In the genomic region with DNA sequence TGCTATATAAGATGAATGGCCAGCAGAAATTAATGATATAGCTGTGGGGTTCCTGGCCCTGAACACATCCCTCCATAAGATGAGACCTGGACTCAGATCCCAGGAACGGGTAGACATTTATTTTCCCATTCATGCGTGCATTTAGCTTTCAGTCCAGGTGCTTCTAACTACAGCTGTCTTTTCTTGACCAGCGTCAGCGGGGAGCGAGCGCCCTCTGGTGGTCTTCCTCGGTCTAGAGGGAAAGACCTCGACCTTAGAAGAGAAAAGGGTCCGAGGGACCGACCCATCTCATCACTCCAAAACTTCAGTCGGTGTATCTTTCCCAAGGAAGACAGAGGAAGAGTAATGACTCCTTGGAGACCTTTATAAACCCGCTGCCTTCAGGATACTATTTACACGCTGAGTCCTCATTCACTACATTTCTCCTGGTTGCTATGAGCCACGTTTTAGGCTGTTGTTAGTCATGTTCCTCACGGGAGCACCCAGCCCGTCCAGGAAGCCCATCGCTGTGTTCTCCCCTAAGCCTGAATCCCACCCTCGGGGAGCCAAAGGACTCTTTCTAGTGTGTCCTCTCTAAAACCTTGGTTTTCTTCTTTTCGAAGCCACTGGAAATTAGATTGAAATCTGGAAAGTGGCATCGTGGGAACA, we compare ENCODE assay signal across 8 mouse cellular contexts. TPM values are rescaled to one million over a fixed set of nuclear protein-coding genes. Genes with fewer than 3 reads are reported as not detected.
DNase-seq lines count a peak whose midpoint lies in the region; ATAC-seq and TF ChIP-seq lines count a peak whose summit lies in the region.

No protein-coding gene starts in this region.

- peak; percentile 77 for ATAC-seq in common myeloid progenitor, adult 5-6 weeks (replicated peaks; ENCODE audit: low read depth, poor library complexity, severe bottlenecking)
- peak; percentile 78 for ATAC-seq in hindbrain, postnatal 0 days
- ATAC-seq in megakaryocyte-erythroid progenitor cell, adult 5-6 weeks (replicated peaks; ENCODE audit: low FRiP score, low TSS enrichment, poor library complexity, severe bottlenecking) = peak; percentile 60

- DNase-seq in ZHBTc4 (ENCODE audit: low read depth, low spot score) = peak; percentile 88
- DNase-seq in gastrocnemius, adult 2 months = peak; percentile 80
- DNase-seq in hindbrain, postnatal 0 days (ENCODE audit: low spot score) = peak; percentile 84
- peak; percentile 48 to 79 for DNase-seq in left cerebral cortex, postnatal 10 days (ENCODE audit: extremely low spot score in 1 of 2, low spot score in 2 of 2)
- DNase-seq in right cerebral cortex, postnatal 14 days = peak; percentile 83
- peak; percentile 73 to 78 for DNase-seq in urinary bladder, postnatal 36 days (ENCODE audit: low spot score in 2 of 2)

- H3K4me1 ChIP-seq in hindbrain, postnatal 0 days (ENCODE audit: insufficient read depth, low read length) = no peaks in the 10 kb centered on the region

- peak overlapping the region; percentile 48 for H3K4me2 ChIP-seq in hindbrain, postnatal 0 days (ENCODE audit: low read depth, low read length)

- peak; percentile 99 for TF ChIP-seq CTCF in gastrocnemius, adult 2 months (IDR thresholded peaks at IDR 0.05)
- peak; percentile 90 for TF ChIP-seq CTCF in hindbrain, postnatal 0 days (IDR thresholded peaks at IDR 0.05; ENCODE audit: low read depth)

- 17% methylated on average over 20 of the region's 20 CpGs for WGBS in hindbrain, postnatal 0 days

- H3K36me3 ChIP-seq in hindbrain, postnatal 0 days (ENCODE audit: insufficient read depth, low read length) = no peaks in the 10 kb centered on the region

- no peak overlapping the region for H3K9ac ChIP-seq in hindbrain, postnatal 0 days (replicated peaks; ENCODE audit: low read length)

- intact Hi-C loops in gastrocnemius, adult 2 months (cut with DNase I) = no loop called here
- intact Hi-C loops in left cerebral cortex, postnatal 10 days (cut with DNase I) = loop anchor here (5.0 to 10.0 kb wide), 2 partner anchors 738 to 775 kb away; no protein-coding TSS in a partner anchor

- H3K4me3 ChIP-seq in gastrocnemius, adult 2 months = peak overlapping the region; percentile 21; the same call in 1 of the 2 replicates
- no peak overlapping the region for H3K4me3 ChIP-seq in hindbrain, postnatal 0 days (ENCODE audit: low read length)

- no peaks in the 10 kb centered on the region for H3K9me3 ChIP-seq in hindbrain, postnatal 0 days (ENCODE audit: low read length)

- H3K27me3 ChIP-seq in hindbrain, postnatal 0 days (ENCODE audit: insufficient read depth, low read length) = no peaks in the 10 kb centered on the region

- H3K27ac ChIP-seq in gastrocnemius, adult 2 months = no peak overlapping the region
- no peak overlapping the region for H3K27ac ChIP-seq in hindbrain, postnatal 0 days

RNA-seq across cellular contexts. Expression of gene Cdc25a, which starts 12.9 kb away (rescaled TPM):
- 39.7 and 58.2 TPM in 2 replicates for total RNA-seq in common myeloid progenitor, adult 5-6 weeks (2017)
- 1 to 10 TPM; 4.3 to 5.0 TPM for total RNA-seq in gastrocnemius, adult 2 months (2021)
- 11.0 and 12.4 TPM in 2 replicates for total RNA-seq in hindbrain, postnatal 0 days (2014; rRNA removed)
- polyA plus RNA-seq in hindbrain, postnatal 0 days (2015; fragmentation: Nextera tagmentation; extraction: Ambion mirVana) = 8.1 and 10.4 TPM in 2 replicates
- 1 to 10 TPM; 5.6 to 6.6 TPM for total RNA-seq in left cerebral cortex, postnatal 10 days (2021)
- total RNA-seq in megakaryocyte-erythroid progenitor cell, adult 5-6 weeks (2014; fragmentation: Nextera tagmentation) = 58.2 and 61.3 TPM in 2 replicates
- total RNA-seq in megakaryocyte-erythroid progenitor cell, adult 5-6 weeks (2017) = 46.7 and 58.8 TPM in 2 replicates

RNA-seq across cellular contexts. Expression of gene Camp, which starts 13.1 kb away (rescaled TPM):
- total RNA-seq in common myeloid progenitor, adult 5-6 weeks (2017) = 47.0 and 48.3 TPM in 2 replicates
- not detected for total RNA-seq in gastrocnemius, adult 2 months (2021)
- 0.21 TPM in 1 of 2 replicates, not detected in the other for total RNA-seq in hindbrain, postnatal 0 days (2014; rRNA removed)
- polyA plus RNA-seq in hindbrain, postnatal 0 days (2015; fragmentation: Nextera tagmentation; extraction: Ambion mirVana) = 0.91 and 1.3 TPM in 2 replicates
- total RNA-seq in left cerebral cortex, postnatal 10 days (2021) = not detected
- 306 TPM in 1 of 2 replicates, not detected in the other for total RNA-seq in megakaryocyte-erythroid progenitor cell, adult 5-6 weeks (2014; fragmentation: Nextera tagmentation)
- 9.3 and 29.3 TPM in 2 replicates for total RNA-seq in megakaryocyte-erythroid progenitor cell, adult 5-6 weeks (2017)

RNA-seq across cellular contexts. Expression of gene Nme6, which starts 30.0 kb away (rescaled TPM):
- 21.8 and 23.6 TPM in 2 replicates for total RNA-seq in common myeloid progenitor, adult 5-6 weeks (2017)
- total RNA-seq in gastrocnemius, adult 2 months (2021) = 10 to 100 TPM; 27.4 to 33.1 TPM
- total RNA-seq in hindbrain, postnatal 0 days (2014; rRNA removed) = 30.8 and 43.1 TPM in 2 replicates
- 47.2 and 52.9 TPM in 2 replicates for polyA plus RNA-seq in hindbrain, postnatal 0 days (2015; fragmentation: Nextera tagmentation; extraction: Ambion mirVana)
- 10 to 100 TPM; 10.5 to 11.9 TPM for total RNA-seq in left cerebral cortex, postnatal 10 days (2021)
- 32.9 and 61.1 TPM in 2 replicates for total RNA-seq in megakaryocyte-erythroid progenitor cell, adult 5-6 weeks (2014; fragmentation: Nextera tagmentation)
- 27.6 and 47.6 TPM in 2 replicates for total RNA-seq in megakaryocyte-erythroid progenitor cell, adult 5-6 weeks (2017)

RNA-seq across cellular contexts. Expression of gene Spink8, which starts 50.4 kb away (rescaled TPM):
- total RNA-seq in common myeloid progenitor, adult 5-6 weeks (2017) = not detected in 2 replicates
- total RNA-seq in gastrocnemius, adult 2 months (2021) = not detected
- not detected in 2 replicates for total RNA-seq in hindbrain, postnatal 0 days (2014; rRNA removed)
- 0.24 TPM in 1 of 2 replicates, not detected in the other for polyA plus RNA-seq in hindbrain, postnatal 0 days (2015; fragmentation: Nextera tagmentation; extraction: Ambion mirVana)
- 1 to 10 TPM in 1 of 2 experiments, not detected in 1; 2.1 TPM for total RNA-seq in left cerebral cortex, postnatal 10 days (2021)
- total RNA-seq in megakaryocyte-erythroid progenitor cell, adult 5-6 weeks (2014; fragmentation: Nextera tagmentation) = not detected in 2 replicates
- total RNA-seq in megakaryocyte-erythroid progenitor cell, adult 5-6 weeks (2017) = not detected in 2 replicates
